Mouse (Mus musculus) cortical plate, adult 2 months (tissue): Measurements from ENCODE around the gene Cela2a. TPM values are rescaled to one million over a fixed set of nuclear protein-coding genes. Genes with fewer than 3 reads are reported as not detected.

Experiments
- H3K27ac ChIP-seq: fragments of 200-500 bp; 2 replicates; pipeline ENCODE4 v1.5.1; 2012; ENCODE audit warnings: low read length, control low read depth, inconsistent platforms; ENCODE audit not compliant: insufficient read depth
- H3K4me1 ChIP-seq: fragments of 200-500 bp; 2 replicates; pipeline ENCODE4 v1.6.1; 2011; ENCODE audit warnings: low read length; ENCODE audit not compliant: control insufficient read depth, insufficient read depth
- H3K4me3 ChIP-seq: fragments of 200-500 bp; 2 replicates; pipeline ENCODE4 v1.5.1; 2011; ENCODE audit warnings: mild to moderate bottlenecking, low read length, control low read depth; ENCODE audit not compliant: insufficient read depth
- CTCF ChIP-seq: fragments of 200-500 bp; IDR thresholded peaks from 2 replicates; pipeline ENCODE4 v1.5.1; 2011; ENCODE audit warnings: mild to moderate bottlenecking, control low read depth, low read length; ENCODE audit not compliant: insufficient read depth; ENCODE audit errors: extremely low read depth
- POLR2A ChIP-seq: fragments of 200-500 bp; IDR thresholded peaks from 2 replicates; pipeline ENCODE4 v1.6.1; 2011; ENCODE audit warnings: mild to moderate bottlenecking, low read length, control low read depth; ENCODE audit not compliant: insufficient read depth; ENCODE audit errors: extremely low read depth
- polyA plus RNA-seq: library from polyadenylated mRNA; depleted of rRNA; stranded (reverse); fragments of >200 nt; gene quantifications from 2 replicates; pipeline ENCODE4 v1.2.3, GENCODE M21; 2012

Gene Cela2a
- polyA plus RNA-seq, 1 experiment = 0.17 TPM

GRCm38 (mm10) chr4:141792554-141793281 is 33.2 kb downstream of the Cela2a start:
- peaks cover 5% of the 10 kb centered on the region for H3K4me1 ChIP-seq
- H3K27ac ChIP-seq = peak overlapping the region; percentile 49
- TF ChIP-seq CTCF (no peak), POLR2A (no peak)
- peak overlapping the region; percentile 79 for H3K4me3 ChIP-seq

- TF ChIP-seq POLR2A (no peak), CTCF (no peak)
- H3K27ac ChIP-seq = no peak overlapping the region
- H3K4me3 ChIP-seq = no peak overlapping the region
- peaks cover 5% of the 10 kb centered on the region for H3K4me1 ChIP-seq
Measured at GRCm38 (mm10) chr4:141791951-141792350, 34.0 kb downstream of the Cela2a start.

- peaks cover 5% of the 10 kb centered on the region for H3K4me1 ChIP-seq
- no peak overlapping the region for H3K4me3 ChIP-seq
- H3K27ac ChIP-seq = no peak overlapping the region
- TF ChIP-seq CTCF (no peak), POLR2A (no peak)
Measured at GRCm38 (mm10) chr4:141791486-141791885, 34.5 kb downstream of the Cela2a start.

GRCm38 (mm10) chr4:141790524-141790990 is 35.4 kb downstream of the Cela2a start, which contains the start of gene Dnajc16:
Gene Dnajc16, minus strand, starts transcription at chr4:141790931.
- H3K4me1 ChIP-seq = peaks cover 2% of the 10 kb centered on the region
- H3K4me3 ChIP-seq = peak within 1 kb of the TSS; percentile 7
- H3K27ac ChIP-seq = no peak within 1 kb of the TSS
- TF ChIP-seq CTCF (no peak), POLR2A (peak; percentile 71)

GRCm38 (mm10) chr4:141789564-141790218 is 36.3 kb downstream of the Cela2a start:
- H3K4me1 ChIP-seq = peaks cover 2% of the 10 kb centered on the region
- H3K27ac ChIP-seq = no peak overlapping the region
- no peak for TF ChIP-seq POLR2A
- no peak for TF ChIP-seq CTCF
- peak overlapping the region; percentile 7 for H3K4me3 ChIP-seq

- no peak overlapping the region for H3K27ac ChIP-seq
- H3K4me3 ChIP-seq = no peak overlapping the region
- no peak for TF ChIP-seq POLR2A
- TF ChIP-seq CTCF = no peak
- H3K4me1 ChIP-seq = peaks cover 4% of the 10 kb centered on the region
Measured at GRCm38 (mm10) chr4:141787462-141787861, 38.5 kb downstream of the Cela2a start.

- Histone ChIP-seq H3K4me3 (no peak overlapping the region), H3K4me1 (peaks cover 4% of the 10 kb centered on the region), H3K27ac (no peak overlapping the region)
- TF ChIP-seq POLR2A = no peak
- no peak for TF ChIP-seq CTCF
Measured at GRCm38 (mm10) chr4:141787046-141787445, 38.9 kb downstream of the Cela2a start.

- Histone ChIP-seq H3K27ac (no peak overlapping the region), H3K4me3 (no peak overlapping the region), H3K4me1 (peaks cover 6% of the 10 kb centered on the region)
- TF ChIP-seq POLR2A (no peak), CTCF (no peak)
Measured at GRCm38 (mm10) chr4:141786141-141786540, 39.8 kb downstream of the Cela2a start.

GRCm38 (mm10) chr4:141784835-141785234 is 41.1 kb downstream of the Cela2a start:
- TF ChIP-seq CTCF (no peak; the same call in 1 of the 2 replicates), POLR2A (no peak)
- Histone ChIP-seq H3K4me1 (peaks cover 8% of the 10 kb centered on the region), H3K4me3 (no peak overlapping the region), H3K27ac (no peak overlapping the region)
